Mouse (Mus musculus): ENCODE results near the gene 1700008O03Rik.

The 1700008O03Rik gene

GRCm38 (mm10) chr7:44344622-44345021, 41.0 kb downstream of the 1700008O03Rik start:
- DNase-seq (ENCODE audit: low read depth, low spot score) = no peak

GRCm38 (mm10) chr7:44343459-44344015, 42.1 kb downstream of the 1700008O03Rik start:
- peak; percentile 53 for DNase-seq (ENCODE audit: low read depth, low spot score)

GRCm38 (mm10) chr7:44341714-44342113, 43.9 kb downstream of the 1700008O03Rik start:
- no peak for DNase-seq (ENCODE audit: low read depth, low spot score)

GRCm38 (mm10) chr7:44341119-44341518, 44.5 kb downstream of the 1700008O03Rik start:
- no peak for DNase-seq (ENCODE audit: low read depth, low spot score)

GRCm38 (mm10) chr7:44340226-44340625, 45.4 kb downstream of the 1700008O03Rik start:
- no peak for DNase-seq (ENCODE audit: low read depth, low spot score)

- no peak for DNase-seq (ENCODE audit: low read depth, low spot score)
Observed at GRCm38 (mm10) chr7:44337121-44337849, 48.3 kb downstream of the 1700008O03Rik start.

GRCm38 (mm10) chr7:44336046-44337021, 49.3 kb downstream of the 1700008O03Rik start:
- DNase-seq (ENCODE audit: low read depth, low spot score) = peak; percentile 62

- peak; percentile 53 for DNase-seq (ENCODE audit: low read depth, low spot score)
Observed at GRCm38 (mm10) chr7:44335031-44335878, 50.4 kb downstream of the 1700008O03Rik start.

GRCm38 (mm10) chr7:44334139-44334538, 51.5 kb downstream of the 1700008O03Rik start:
- DNase-seq (ENCODE audit: low read depth, low spot score) = no peak

GRCm38 (mm10) chr7:44332336-44332735, 53.3 kb downstream of the 1700008O03Rik start:
- DNase-seq (ENCODE audit: low read depth, low spot score) = no peak

GRCm38 (mm10) chr7:44326614-44327013, 59.0 kb downstream of the 1700008O03Rik start:
- no peak for DNase-seq (ENCODE audit: low read depth, low spot score)

GRCm38 (mm10) chr7:44322290-44322689, 63.3 kb downstream of the 1700008O03Rik start:
- DNase-seq (ENCODE audit: low read depth, low spot score) = no peak

GRCm38 (mm10) chr7:44320886-44321285, 64.7 kb downstream of the 1700008O03Rik start:
- DNase-seq (ENCODE audit: low read depth, low spot score) = peak; percentile 39

- peak; percentile 74 for DNase-seq (ENCODE audit: low read depth, low spot score)
Observed at GRCm38 (mm10) chr7:44317913-44318312, 67.7 kb downstream of the 1700008O03Rik start.

GRCm38 (mm10) chr7:44312484-44312883, 73.1 kb downstream of the 1700008O03Rik start:
- DNase-seq (ENCODE audit: low read depth, low spot score) = no peak

GRCm38 (mm10) chr7:44311713-44312304, 73.8 kb downstream of the 1700008O03Rik start:
- no peak for DNase-seq (ENCODE audit: low read depth, low spot score)

- peak; percentile 40 for DNase-seq (ENCODE audit: low read depth, low spot score)
Observed at GRCm38 (mm10) chr7:44310878-44311712, 74.5 kb downstream of the 1700008O03Rik start.

- peak; percentile 34 for DNase-seq (ENCODE audit: low read depth, low spot score)
Observed at GRCm38 (mm10) chr7:44310285-44310877, 75.2 kb downstream of the 1700008O03Rik start.
